Mouse (Mus musculus): ENCODE measurements around the gene Plgrkt. TPM values are rescaled to one million over a fixed set of nuclear protein-coding genes. Genes with fewer than 3 reads are reported as not detected.

Gene Plgrkt
- polyA plus RNA-seq, 1 experiment from 2014 or later: 88.0 TPM

DNA sequence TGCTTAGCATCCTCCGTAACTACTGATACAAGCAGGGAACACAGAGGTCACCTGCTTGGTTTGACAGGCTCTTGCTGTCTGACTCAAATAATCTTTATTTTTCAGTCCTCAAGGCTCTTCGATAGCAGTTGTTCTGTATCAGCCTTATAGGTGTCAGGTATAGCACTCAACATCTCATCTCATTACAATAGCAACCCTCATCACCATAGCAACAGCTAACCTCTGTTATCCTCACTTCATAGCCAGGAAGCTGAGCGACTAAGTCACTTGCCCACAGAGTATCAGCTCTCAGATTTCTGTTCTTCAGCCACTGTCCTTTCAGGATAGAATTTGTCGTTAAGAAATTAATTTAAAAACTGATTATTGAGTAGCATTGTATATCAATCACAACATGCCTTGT is 18.6 kb upstream of the Plgrkt start:
- Histone ChIP-seq H3K9ac (ENCODE audit: low read length) (no peak overlapping the region), H3K9me3 (replicated peaks; ENCODE audit: control insufficient read depth, low read length) (no peaks in the 10 kb centered on the region), H3K4me2 (ENCODE audit: low read depth, low read length) (no peak overlapping the region), H3K4me3 (ENCODE audit: low read length) (no peak overlapping the region), H3K36me3 (ENCODE audit: control insufficient read depth, insufficient read depth) (no peaks in the 10 kb centered on the region), H3K27me3 (ENCODE audit: control insufficient read depth, insufficient read depth, low read length) (no peaks in the 10 kb centered on the region), H3K4me1 (ENCODE audit: control insufficient read depth, insufficient read depth, low read length) (no peaks in the 10 kb centered on the region), H3K27ac (ENCODE audit: low read length) (no peak overlapping the region)
- no peak for ATAC-seq (replicated peaks; ENCODE audit: extremely low read depth, insufficient read depth, low FRiP score)
- WGBS: 81% methylated on average over 4 of the region's 4 CpGs

DNA sequence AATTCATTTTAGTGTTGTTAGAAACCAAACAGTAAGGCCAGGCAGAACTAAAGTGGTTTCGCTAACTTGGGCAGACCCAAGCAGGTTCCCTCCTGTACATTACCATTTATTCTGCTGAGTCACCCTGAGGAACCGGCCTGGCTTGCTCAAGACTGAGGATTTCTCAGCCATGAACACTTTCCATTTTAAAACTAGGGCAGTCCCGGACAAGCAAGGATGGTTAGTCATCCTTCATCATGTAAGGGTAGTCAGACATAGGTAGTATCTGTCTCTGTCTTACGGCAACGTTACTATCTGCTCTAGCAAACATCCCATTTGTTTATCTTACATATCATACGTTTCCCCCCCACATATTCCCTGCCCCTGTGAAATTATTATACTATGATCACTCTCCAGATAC is 17.8 kb upstream of the Plgrkt start:
- Histone ChIP-seq H3K27ac (ENCODE audit: low read length) (no peak overlapping the region), H3K4me3 (ENCODE audit: low read length) (no peak overlapping the region), H3K9ac (ENCODE audit: low read length) (no peak overlapping the region), H3K27me3 (ENCODE audit: control insufficient read depth, insufficient read depth, low read length) (no peaks in the 10 kb centered on the region), H3K4me2 (ENCODE audit: low read depth, low read length) (no peak overlapping the region), H3K9me3 (replicated peaks; ENCODE audit: control insufficient read depth, low read length) (no peaks in the 10 kb centered on the region), H3K4me1 (ENCODE audit: control insufficient read depth, insufficient read depth, low read length) (no peaks in the 10 kb centered on the region), H3K36me3 (ENCODE audit: control insufficient read depth, insufficient read depth) (no peaks in the 10 kb centered on the region)
- WGBS: 79% methylated on average over 6 of the region's 6 CpGs
- no peak for ATAC-seq (replicated peaks; ENCODE audit: extremely low read depth, insufficient read depth, low FRiP score)

DNA sequence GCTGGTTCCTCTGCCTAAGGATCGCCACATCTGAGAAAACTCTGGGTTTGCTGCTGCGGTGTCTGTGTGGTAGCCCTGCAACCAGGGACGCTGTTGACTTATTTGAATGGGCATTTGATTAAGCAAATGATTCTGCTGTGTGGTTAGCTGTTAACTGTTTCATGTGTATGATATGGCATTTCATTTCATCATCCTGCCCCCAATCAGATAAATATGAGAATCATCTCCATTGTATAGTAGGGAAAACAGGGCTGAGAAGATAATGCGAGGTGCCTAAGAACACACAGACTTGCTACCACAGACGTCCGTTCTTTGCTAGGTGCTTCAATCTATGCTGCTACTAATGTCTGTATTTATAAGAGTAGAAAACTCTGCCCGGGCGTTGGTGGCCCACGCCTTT is 17.2 kb upstream of the Plgrkt start:
- Histone ChIP-seq H3K36me3 (ENCODE audit: control insufficient read depth, insufficient read depth) (no peaks in the 10 kb centered on the region), H3K9me3 (replicated peaks; ENCODE audit: control insufficient read depth, low read length) (no peaks in the 10 kb centered on the region), H3K4me1 (ENCODE audit: control insufficient read depth, insufficient read depth, low read length) (no peaks in the 10 kb centered on the region), H3K27me3 (ENCODE audit: control insufficient read depth, insufficient read depth, low read length) (no peaks in the 10 kb centered on the region), H3K4me3 (ENCODE audit: low read length) (no peak overlapping the region), H3K4me2 (ENCODE audit: low read depth, low read length) (no peak overlapping the region), H3K9ac (ENCODE audit: low read length) (no peak overlapping the region), H3K27ac (ENCODE audit: low read length) (no peak overlapping the region)
- ATAC-seq (replicated peaks; ENCODE audit: extremely low read depth, insufficient read depth, low FRiP score): no peak
- 87% methylated on average over 9 of the region's 9 CpGs for WGBS

DNA sequence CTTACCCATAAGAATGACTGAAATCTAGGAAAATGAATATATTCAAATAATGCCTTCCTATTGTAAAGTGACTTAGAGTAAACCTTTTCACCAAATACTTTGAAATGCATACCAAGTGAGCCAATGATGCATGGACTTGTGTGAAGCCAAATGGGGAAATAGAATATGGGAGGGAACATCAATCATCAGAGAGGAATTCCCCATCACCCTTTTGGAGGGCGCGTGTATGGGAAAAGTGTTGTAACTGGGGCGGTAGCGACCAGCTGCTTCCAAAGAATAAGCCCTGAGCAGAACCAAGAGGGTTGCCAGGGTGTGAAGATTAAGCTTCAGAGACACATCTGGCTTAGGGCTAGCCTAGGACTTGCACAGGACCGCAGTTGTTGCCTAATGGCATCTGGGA is 16.2 kb upstream of the Plgrkt start:
- no peaks in the 10 kb centered on the region for H3K36me3 ChIP-seq (ENCODE audit: control insufficient read depth, insufficient read depth)
- no peak overlapping the region for H3K4me3 ChIP-seq (ENCODE audit: low read length)
- ATAC-seq (replicated peaks; ENCODE audit: extremely low read depth, insufficient read depth, low FRiP score): no peak
- no peak overlapping the region for H3K27ac ChIP-seq (ENCODE audit: low read length)
- no peak overlapping the region for H3K4me2 ChIP-seq (ENCODE audit: low read depth, low read length)
- 93% methylated on average over 5 of the region's 5 CpGs for WGBS
- H3K9ac ChIP-seq (ENCODE audit: low read length): no peak overlapping the region
- no peaks in the 10 kb centered on the region for H3K27me3 ChIP-seq (ENCODE audit: control insufficient read depth, insufficient read depth, low read length)
- H3K4me1 ChIP-seq (ENCODE audit: control insufficient read depth, insufficient read depth, low read length): no peaks in the 10 kb centered on the region
- no peaks in the 10 kb centered on the region for H3K9me3 ChIP-seq (replicated peaks; ENCODE audit: control insufficient read depth, low read length)

DNA sequence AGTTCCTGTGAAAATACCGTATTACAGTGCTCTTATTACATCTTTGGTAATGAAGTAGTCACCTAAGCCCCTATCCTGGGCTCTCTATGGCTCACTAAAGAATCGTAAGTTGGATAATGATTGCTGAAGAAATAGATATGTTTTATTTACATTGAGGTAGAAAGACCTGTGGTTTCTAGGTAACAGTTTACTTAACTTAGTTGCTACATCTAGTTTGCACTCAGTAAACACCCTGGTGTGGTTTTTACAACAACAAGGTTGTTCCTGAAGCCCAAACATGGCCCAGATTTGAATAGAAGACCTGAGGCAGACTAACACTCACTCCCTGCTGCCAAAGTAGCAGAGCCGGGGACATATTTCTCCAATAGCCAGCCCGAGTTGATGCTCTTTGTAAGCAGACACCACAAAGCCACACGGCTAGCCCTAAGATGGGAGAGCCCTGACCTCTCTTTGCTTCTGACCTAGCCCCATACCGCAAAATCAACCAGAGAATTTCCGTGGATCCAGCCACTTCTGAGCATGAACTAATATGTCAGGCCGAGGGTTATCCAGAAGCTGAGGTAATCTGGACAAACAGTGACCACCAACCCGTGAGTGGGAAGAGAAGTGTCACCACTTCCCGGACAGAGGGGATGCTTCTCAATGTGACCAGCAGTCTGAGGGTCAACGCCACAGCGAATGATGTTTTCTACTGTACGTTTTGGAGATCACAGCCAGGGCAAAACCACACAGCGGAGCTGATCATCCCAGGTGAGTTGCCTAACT is 12.8 kb upstream of the Plgrkt start:
- Histone ChIP-seq H3K27ac (ENCODE audit: low read length) (no peak overlapping the region), H3K9me3 (replicated peaks; ENCODE audit: control insufficient read depth, low read length) (no peaks in the 10 kb centered on the region), H3K36me3 (ENCODE audit: control insufficient read depth, insufficient read depth) (no peaks in the 10 kb centered on the region), H3K9ac (ENCODE audit: low read length) (no peak overlapping the region), H3K4me3 (ENCODE audit: low read length) (no peak overlapping the region), H3K4me1 (ENCODE audit: control insufficient read depth, insufficient read depth, low read length) (no peaks in the 10 kb centered on the region), H3K27me3 (ENCODE audit: control insufficient read depth, insufficient read depth, low read length) (no peaks in the 10 kb centered on the region), H3K4me2 (ENCODE audit: low read depth, low read length) (no peak overlapping the region)
- ATAC-seq (replicated peaks; ENCODE audit: extremely low read depth, insufficient read depth, low FRiP score): no peak
- WGBS: 83% methylated on average over 14 of the region's 14 CpGs

DNA sequence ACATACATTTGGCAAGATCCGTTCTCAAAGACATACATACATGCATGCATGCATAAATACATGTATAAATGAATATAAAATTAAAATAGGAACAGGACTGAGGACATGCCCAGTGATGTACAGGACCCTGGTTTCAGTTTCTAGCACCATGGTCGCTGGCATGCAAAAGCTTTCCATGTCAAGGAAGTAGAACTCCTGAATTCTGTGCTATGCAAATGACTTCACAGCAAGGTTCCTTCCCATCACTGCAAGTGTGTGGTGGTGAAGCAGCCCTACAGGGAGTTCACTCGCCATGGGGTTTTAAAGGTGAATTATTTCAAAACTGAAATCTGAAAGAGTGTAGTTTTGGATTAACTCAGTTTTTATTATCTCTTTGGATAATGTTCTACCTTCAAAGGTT is 9.2 kb upstream of the Plgrkt start:
- Histone ChIP-seq H3K4me3 (ENCODE audit: low read length) (no peak overlapping the region), H3K4me2 (ENCODE audit: low read depth, low read length) (no peak overlapping the region), H3K27ac (ENCODE audit: low read length) (no peak overlapping the region), H3K27me3 (ENCODE audit: control insufficient read depth, insufficient read depth, low read length) (no peaks in the 10 kb centered on the region), H3K4me1 (ENCODE audit: control insufficient read depth, insufficient read depth, low read length) (no peaks in the 10 kb centered on the region), H3K36me3 (ENCODE audit: control insufficient read depth, insufficient read depth) (no peaks in the 10 kb centered on the region), H3K9ac (ENCODE audit: low read length) (no peak overlapping the region), H3K9me3 (replicated peaks; ENCODE audit: control insufficient read depth, low read length) (no peaks in the 10 kb centered on the region)
- WGBS: 79% methylated on average over 3 of the region's 3 CpGs
- ATAC-seq (replicated peaks; ENCODE audit: extremely low read depth, insufficient read depth, low FRiP score): no peak

DNA sequence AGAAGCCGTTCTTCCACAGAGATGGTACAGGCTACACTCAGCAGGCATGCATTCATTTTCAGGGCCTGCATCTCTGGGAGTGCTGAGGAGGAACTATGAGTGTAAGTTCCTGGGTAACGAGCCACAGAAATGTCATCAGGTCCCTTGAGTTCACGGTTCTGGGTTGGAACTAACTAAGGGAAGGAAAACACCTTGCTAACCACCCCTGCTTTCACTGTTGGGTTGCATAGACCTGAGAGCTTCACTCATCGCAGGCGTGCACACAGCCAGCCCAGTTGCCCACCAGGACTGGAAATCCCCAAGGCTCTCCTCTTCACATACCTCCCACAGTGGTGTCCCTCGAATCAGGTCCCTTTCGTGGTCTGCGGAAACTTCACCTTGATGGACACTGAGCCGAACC is 7.8 kb upstream of the Plgrkt start:
- no peak overlapping the region for H3K9ac ChIP-seq (ENCODE audit: low read length)
- WGBS: 87% methylated on average over 9 of the region's 9 CpGs

DNA sequence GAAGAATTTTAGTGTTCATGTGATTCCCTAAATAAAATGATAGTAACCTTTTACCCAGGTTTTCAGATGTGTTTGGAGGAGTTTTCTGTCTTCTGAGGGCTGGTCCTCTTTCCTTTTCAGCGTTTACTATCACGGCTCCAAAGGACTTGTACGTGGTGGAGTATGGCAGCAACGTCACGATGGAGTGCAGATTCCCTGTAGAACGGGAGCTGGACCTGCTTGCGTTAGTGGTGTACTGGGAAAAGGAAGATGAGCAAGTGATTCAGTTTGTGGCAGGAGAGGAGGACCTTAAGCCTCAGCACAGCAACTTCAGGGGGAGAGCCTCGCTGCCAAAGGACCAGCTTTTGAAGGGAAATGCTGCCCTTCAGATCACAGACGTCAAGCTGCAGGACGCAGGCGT is 6.2 kb upstream of the Plgrkt start:
- no peaks in the 10 kb centered on the region for H3K4me1 ChIP-seq (ENCODE audit: control insufficient read depth, insufficient read depth, low read length)
- no peak overlapping the region for H3K27ac ChIP-seq (ENCODE audit: low read length)
- no peaks in the 10 kb centered on the region for H3K9me3 ChIP-seq (replicated peaks; ENCODE audit: control insufficient read depth, low read length)
- H3K9ac ChIP-seq (ENCODE audit: low read length): peak overlapping the region; percentile 20; the same call in 1 of the 2 replicates
- ATAC-seq (replicated peaks; ENCODE audit: extremely low read depth, insufficient read depth, low FRiP score): no peak
- no peaks in the 10 kb centered on the region for H3K36me3 ChIP-seq (ENCODE audit: control insufficient read depth, insufficient read depth)
- WGBS: 38% methylated on average over 11 of the region's 11 CpGs
- H3K4me2 ChIP-seq (ENCODE audit: low read depth, low read length): peak overlapping the region; percentile 51
- H3K27me3 ChIP-seq (ENCODE audit: control insufficient read depth, insufficient read depth, low read length): no peaks in the 10 kb centered on the region
- no peak overlapping the region; the same call in 1 of the 2 replicates for H3K4me3 ChIP-seq (ENCODE audit: low read length)

More for the DNA sequence above, 7.8 kb upstream of the Plgrkt start:
- ATAC-seq (replicated peaks; ENCODE audit: extremely low read depth, insufficient read depth, low FRiP score): no peak
- Histone ChIP-seq H3K27me3 (ENCODE audit: control insufficient read depth, insufficient read depth, low read length) (no peaks in the 10 kb centered on the region), H3K9me3 (replicated peaks; ENCODE audit: control insufficient read depth, low read length) (no peaks in the 10 kb centered on the region), H3K27ac (ENCODE audit: low read length) (no peak overlapping the region), H3K4me1 (ENCODE audit: control insufficient read depth, insufficient read depth, low read length) (no peaks in the 10 kb centered on the region), H3K36me3 (ENCODE audit: control insufficient read depth, insufficient read depth) (no peaks in the 10 kb centered on the region), H3K4me2 (ENCODE audit: low read depth, low read length) (no peak overlapping the region), H3K4me3 (ENCODE audit: low read length) (no peak overlapping the region)

DNA sequence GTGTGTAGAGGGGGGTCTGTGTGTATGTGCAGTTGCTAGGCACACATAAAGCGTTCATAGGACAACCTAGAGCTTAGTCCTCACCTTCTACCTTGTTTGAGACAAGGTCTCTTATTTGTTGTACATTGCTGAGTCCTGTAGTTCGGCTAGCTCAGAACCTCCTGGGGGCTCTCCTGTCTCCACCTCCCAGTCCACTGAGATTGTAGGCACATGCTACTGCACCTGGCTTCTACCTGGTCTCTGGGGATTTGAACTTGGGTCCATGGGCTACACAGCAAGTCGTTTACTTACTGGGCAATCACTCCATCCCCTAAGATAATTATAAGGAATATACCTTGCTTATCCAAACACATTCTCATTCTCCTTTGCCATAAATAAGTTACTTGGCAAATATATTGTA is 5.4 kb upstream of the Plgrkt start:
- Histone ChIP-seq H3K9ac (ENCODE audit: low read length) (no peak overlapping the region), H3K4me1 (ENCODE audit: control insufficient read depth, insufficient read depth, low read length) (peaks cover under 1% of the 10 kb centered on the region; the same call in 1 of the 2 replicates), H3K27me3 (ENCODE audit: control insufficient read depth, insufficient read depth, low read length) (no peaks in the 10 kb centered on the region), H3K9me3 (replicated peaks; ENCODE audit: control insufficient read depth, low read length) (no peaks in the 10 kb centered on the region), H3K36me3 (ENCODE audit: control insufficient read depth, insufficient read depth) (no peaks in the 10 kb centered on the region), H3K4me3 (ENCODE audit: low read length) (no peak overlapping the region), H3K4me2 (ENCODE audit: low read depth, low read length) (no peak overlapping the region), H3K27ac (ENCODE audit: low read length) (no peak overlapping the region)
- WGBS: 86% methylated on average over 3 of the region's 3 CpGs
- ATAC-seq (replicated peaks; ENCODE audit: extremely low read depth, insufficient read depth, low FRiP score): no peak

Measured in heart, embryonic 16.5 days (tissue).